Mouse (Mus musculus) midbrain, embryonic 10.5 days (tissue): ENCODE data around the gene Il21r. TPM values are rescaled to one million over a fixed set of nuclear protein-coding genes. Genes with fewer than 3 reads are reported as not detected.

Source experiments
- DNase-seq: peaks from one replicate; pipeline ENCODE4 v3.0.0-alpha.2; 2017; ENCODE audit warnings: low spot score
- H3K27ac ChIP-seq: fragments of 300-500 bp; sonication (generic); replicated peaks from 2 replicates; pipeline ENCODE4 v1.5.1; 2016; ENCODE audit warnings: mild to moderate bottlenecking
- H3K27me3 ChIP-seq: fragments of 300-500 bp; sonication (generic); 2 replicates; pipeline ENCODE4 v1.6.1; 2016; ENCODE audit warnings: low read depth, mild to moderate bottlenecking; ENCODE audit not compliant: poor library complexity, severe bottlenecking
- H3K36me3 ChIP-seq: fragments of 300-500 bp; sonication (generic); 2 replicates; pipeline ENCODE4 v1.6.1; 2016; ENCODE audit warnings: mild to moderate bottlenecking, moderate library complexity
- H3K4me1 ChIP-seq: fragments of 300-500 bp; sonication (generic); 2 replicates; pipeline ENCODE4 v1.6.1; 2016
- H3K4me3 ChIP-seq: fragments of 300-500 bp; sonication (generic); 2 replicates; pipeline ENCODE4 v1.5.1; 2016; ENCODE audit warnings: mild to moderate bottlenecking, moderate library complexity
- H3K9me3 ChIP-seq: fragments of 300-500 bp; sonication (generic); replicated peaks from 2 replicates; pipeline ENCODE4 v1.6.1; 2016; ENCODE audit warnings: mild to moderate bottlenecking
- WGBS: fragments of 180-500 bp; shearing (Covaris S2); methylation state at CpG from one replicate; pipeline ENCODE4 v1.1.7; 2016; 5-methylcytosine and 5-hydroxymethylcytosine counted together
- polyA plus RNA-seq: library from polyadenylated mRNA; unstranded; fragments of >200 nt; fragmentation: Nextera tagmentation; extraction: Ambion mirVana; gene quantifications from 2 replicates; pipeline ENCODE4 v1.2.1, GENCODE M21; 2016

The Il21r gene
- 0.53 and 0.58 TPM in 2 replicates for polyA plus RNA-seq

DNA sequence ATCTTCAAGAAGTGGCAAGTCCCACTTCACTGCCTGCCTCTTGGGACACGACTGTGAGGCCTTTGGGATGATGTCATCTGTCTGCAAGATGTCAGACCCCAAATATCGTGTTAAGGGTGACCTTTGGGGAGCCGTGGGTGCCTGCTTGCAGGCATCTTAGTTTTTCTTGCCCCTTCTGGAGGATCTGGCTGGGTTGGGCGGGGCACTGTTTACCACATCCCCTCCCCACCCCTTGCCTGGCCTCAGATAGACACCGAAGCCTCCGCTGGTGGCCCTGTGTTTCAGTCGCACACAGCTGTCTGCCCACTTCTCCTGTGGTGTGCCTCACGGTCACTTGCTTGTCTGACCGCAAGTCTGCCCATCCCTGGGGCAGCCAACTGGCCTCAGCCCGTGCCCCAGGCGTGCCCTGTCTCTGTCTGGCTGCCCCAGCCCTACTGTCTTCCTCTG, at the start of gene Il21r:
Gene Il21r (plus strand): TSS at position 245 of the 447 bp plus-strand sequence.
- Histone ChIP-seq H3K36me3 (no peaks in the 10 kb centered on the region), H3K27me3 (no peaks in the 10 kb centered on the region), H3K9me3 (no peaks in the 10 kb centered on the region), H3K4me3 (no peak within 1 kb of the TSS), H3K27ac (no peak within 1 kb of the TSS), H3K4me1 (0 out of 2 replicates have a peak, but pooled peaks cover 3% of the 10 kb centered on the region)
- 77% methylated on average over 11 of the region's 11 CpGs for WGBS
- DNase-seq, result no peak

DNA sequence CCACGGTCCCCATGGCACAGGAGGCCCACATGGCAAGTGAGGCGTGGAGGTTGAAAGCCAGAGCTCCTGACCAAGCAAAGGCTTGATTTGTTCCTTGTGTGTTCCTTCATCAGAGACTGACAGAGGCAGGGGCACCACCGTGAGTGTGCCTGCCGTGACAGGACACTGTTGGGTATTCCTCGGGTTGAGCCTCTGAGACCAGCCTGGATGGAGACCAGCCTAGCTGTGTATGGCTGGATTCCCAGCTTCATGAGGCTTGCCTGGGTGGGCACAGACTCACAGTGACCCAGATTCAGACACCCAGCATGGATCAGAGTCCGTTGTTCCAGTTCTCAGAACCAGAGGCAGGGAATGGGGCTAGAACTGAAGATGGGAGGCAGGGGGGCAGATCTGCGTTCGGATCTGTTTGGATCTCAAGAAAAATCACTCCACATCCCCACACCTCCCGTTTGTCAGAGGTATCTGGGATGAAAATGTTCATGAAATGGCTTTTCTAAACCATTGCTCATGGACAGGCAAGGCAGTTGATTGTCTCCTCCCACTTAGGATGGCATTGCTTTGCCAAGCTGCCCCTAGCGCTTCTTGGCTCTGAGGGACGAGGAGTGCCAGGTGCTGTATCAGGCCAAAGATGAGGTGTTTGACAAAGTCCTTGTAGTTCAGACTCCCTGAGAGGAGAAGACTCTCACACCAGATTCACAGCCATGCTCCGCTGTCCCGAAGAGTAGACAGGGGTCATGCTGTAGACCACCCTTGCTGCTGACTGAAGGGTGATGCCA, 49.4 kb upstream of the Il21r start:
- WGBS, result 89% methylated on average over 13 of the region's 13 CpGs
- H3K36me3 ChIP-seq, result no peaks in the 10 kb centered on the region
- peaks cover 56% of the 10 kb centered on the region for H3K27me3 ChIP-seq
- no peak for DNase-seq
- H3K4me1 ChIP-seq, result peaks cover 44% of the 10 kb centered on the region
- no peaks in the 10 kb centered on the region for H3K9me3 ChIP-seq
- no peak overlapping the region for H3K27ac ChIP-seq
- H3K4me3 ChIP-seq, result no peak overlapping the region; the same call in 1 of the 2 replicates

- Histone ChIP-seq H3K4me3 (no peak overlapping the region), H3K27ac (no peak overlapping the region), H3K36me3 (no peaks in the 10 kb centered on the region), H3K27me3 (peaks cover 50% of the 10 kb centered on the region), H3K9me3 (no peaks in the 10 kb centered on the region), H3K4me1 (peaks cover 44% of the 10 kb centered on the region)
- DNase-seq, result no peak
- WGBS, result 91% methylated on average over 9 of the region's 9 CpGs
Measured at GRCm38 (mm10) chr7:125554456-125555114, 48.6 kb upstream of the Il21r start.

DNA sequence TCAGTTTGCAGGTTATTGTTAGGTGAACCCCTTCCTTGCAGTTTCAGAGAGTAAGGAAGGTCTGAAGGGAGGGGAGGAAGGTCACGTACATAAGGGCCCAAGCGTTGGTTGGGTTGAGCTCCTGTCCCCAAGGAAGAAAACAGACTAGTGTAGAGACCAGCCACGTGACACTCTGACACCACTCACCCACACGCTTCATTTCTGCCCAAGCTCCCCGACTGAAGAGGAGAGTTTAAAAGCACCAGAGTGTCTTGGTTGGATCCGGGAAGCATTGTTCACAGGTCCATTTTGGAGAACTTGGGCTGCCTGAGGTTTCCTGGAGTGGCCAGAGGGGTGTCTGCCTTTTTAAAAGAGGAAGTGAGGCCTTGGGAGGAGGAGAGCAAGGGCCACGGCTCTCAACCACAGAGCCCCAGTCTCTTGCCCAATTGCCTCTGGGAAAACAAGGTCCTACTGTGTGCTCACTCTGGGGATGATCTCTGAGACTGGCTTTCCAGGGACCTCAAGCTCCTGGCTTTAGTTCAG, 47.8 kb upstream of the Il21r start:
- no peak for DNase-seq
- WGBS, result 88% methylated on average over 7 of the region's 7 CpGs
- no peak overlapping the region for H3K27ac ChIP-seq
- H3K27me3 ChIP-seq, result peaks cover 42% of the 10 kb centered on the region
- no peak overlapping the region for H3K4me3 ChIP-seq
- no peaks in the 10 kb centered on the region for H3K9me3 ChIP-seq
- peaks cover 42% of the 10 kb centered on the region for H3K4me1 ChIP-seq
- no peaks in the 10 kb centered on the region for H3K36me3 ChIP-seq

DNA sequence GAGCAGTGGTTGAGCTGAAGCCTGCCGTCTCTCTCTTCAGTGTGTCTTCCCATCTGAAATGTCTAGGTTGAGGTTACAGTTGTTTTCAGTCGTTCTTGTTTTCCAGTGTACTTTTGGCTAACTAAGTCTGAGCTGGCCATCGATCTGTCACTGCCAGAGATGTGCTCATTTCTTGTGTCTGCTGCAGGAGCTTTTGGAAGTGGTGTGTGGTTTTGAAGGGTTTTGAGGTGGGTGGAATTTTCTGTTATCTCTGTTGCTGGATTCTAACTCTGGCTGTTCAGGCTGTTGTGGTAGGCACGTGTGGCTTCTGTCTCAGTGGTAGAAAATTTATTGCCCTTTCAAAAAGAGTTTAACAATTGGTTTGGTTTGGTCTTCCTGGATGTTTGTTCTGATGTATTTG, 47.1 kb upstream of the Il21r start:
- no peak for DNase-seq
- Histone ChIP-seq H3K27me3 (peaks cover 35% of the 10 kb centered on the region), H3K36me3 (no peaks in the 10 kb centered on the region), H3K9me3 (no peaks in the 10 kb centered on the region), H3K27ac (no peak overlapping the region), H3K4me3 (no peak overlapping the region), H3K4me1 (peaks cover 44% of the 10 kb centered on the region)
- WGBS, result 82% methylated on average over 4 of the region's 4 CpGs

- 77% methylated on average over 8 of the region's 8 CpGs for WGBS
- H3K9me3 ChIP-seq, result no peaks in the 10 kb centered on the region
- H3K27ac ChIP-seq, result no peak overlapping the region
Measured at GRCm38 (mm10) chr7:125556865-125557264, 46.4 kb upstream of the Il21r start.

DNA sequence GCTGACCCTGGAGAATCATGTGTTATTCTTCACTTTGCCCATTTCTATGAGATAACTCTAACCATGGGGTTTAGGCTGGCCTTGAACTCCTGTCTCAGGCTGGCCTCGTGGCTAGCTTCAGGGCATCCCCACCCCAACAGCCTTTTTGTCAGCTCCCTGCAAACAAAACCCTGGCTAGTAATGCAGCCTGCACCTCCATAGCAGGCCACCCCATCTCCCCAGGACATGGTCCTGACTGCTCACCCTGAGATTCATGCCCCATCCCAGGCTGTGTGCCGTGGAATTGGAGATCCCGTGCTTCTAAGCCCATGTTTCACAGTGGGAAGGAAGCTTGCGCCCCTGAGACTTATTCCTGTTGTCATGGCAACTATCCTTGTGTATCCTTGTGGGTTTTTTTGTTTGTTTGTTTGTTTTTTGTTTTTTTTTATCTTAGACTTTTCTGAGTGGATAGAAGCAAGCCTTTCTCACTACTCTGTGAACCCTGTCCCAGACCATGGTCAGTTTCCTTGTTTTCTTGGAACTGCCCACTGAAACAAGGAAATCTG, 44.8 kb upstream of the Il21r start:
- 72% methylated on average over 4 of the region's 4 CpGs for WGBS
- Histone ChIP-seq H3K4me1 (peaks cover 22% of the 10 kb centered on the region), H3K27ac (no peak overlapping the region), H3K9me3 (no peaks in the 10 kb centered on the region), H3K4me3 (no peak overlapping the region), H3K27me3 (peaks cover 16% of the 10 kb centered on the region), H3K36me3 (no peaks in the 10 kb centered on the region)
- no peak for DNase-seq

More at GRCm38 (mm10) chr7:125556865-125557264, 46.4 kb upstream of the Il21r start:
- Histone ChIP-seq H3K27me3 (peaks cover 27% of the 10 kb centered on the region), H3K36me3 (no peaks in the 10 kb centered on the region), H3K4me1 (peaks cover 36% of the 10 kb centered on the region), H3K4me3 (no peak overlapping the region)
- no peak for DNase-seq

DNA sequence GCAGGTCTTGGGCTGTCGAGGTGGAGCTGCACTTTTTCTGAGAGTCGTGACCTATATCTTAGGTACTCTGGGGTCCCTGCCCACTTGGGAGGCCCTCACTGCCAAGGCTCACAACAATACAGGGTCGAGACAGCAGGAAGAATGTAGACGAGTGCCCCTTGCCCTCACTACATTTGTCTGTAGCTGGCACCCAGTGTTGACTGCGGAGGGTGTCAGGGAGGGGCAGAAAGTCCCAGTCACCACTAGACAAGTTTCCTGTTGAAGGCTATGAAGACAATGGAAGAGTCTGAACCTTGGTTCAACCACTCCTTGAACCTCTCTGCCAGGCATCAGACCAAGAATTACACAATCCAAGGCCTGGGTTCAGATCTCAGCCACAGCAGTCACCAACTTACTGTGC, 44.2 kb upstream of the Il21r start:
- Histone ChIP-seq H3K27me3 (peaks cover 11% of the 10 kb centered on the region), H3K27ac (no peak overlapping the region), H3K9me3 (no peaks in the 10 kb centered on the region), H3K4me1 (peaks cover 24% of the 10 kb centered on the region), H3K36me3 (no peaks in the 10 kb centered on the region), H3K4me3 (no peak overlapping the region)
- no peak for DNase-seq
- WGBS, result 74% methylated on average over 5 of the region's 5 CpGs

DNA sequence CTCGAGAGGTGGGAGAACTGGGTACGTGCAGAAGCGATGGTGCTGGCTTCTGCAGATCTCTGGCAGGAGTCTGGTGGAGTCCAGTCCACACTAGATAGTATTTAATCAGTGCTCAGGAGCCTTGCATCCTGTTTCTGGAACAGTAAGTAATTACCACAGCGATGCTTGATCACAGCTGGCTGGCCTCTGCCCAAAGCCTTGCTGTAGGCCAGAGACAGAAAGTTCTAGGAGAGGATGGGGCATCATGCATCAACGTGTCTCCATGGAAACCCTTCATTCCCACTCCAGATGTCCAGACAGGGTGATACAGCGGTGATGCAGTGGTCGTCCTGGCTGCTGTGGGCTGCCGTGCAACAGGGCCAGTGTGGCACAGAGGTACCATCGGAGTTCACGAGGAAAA, 43.7 kb upstream of the Il21r start:
- 0 out of 2 replicates have a peak, but pooled peaks cover 7% of the 10 kb centered on the region for H3K27me3 ChIP-seq
- no peaks in the 10 kb centered on the region for H3K36me3 ChIP-seq
- no peak for DNase-seq
- no peaks in the 10 kb centered on the region for H3K9me3 ChIP-seq
- 88% methylated on average over 10 of the region's 10 CpGs for WGBS
- H3K27ac ChIP-seq, result no peak overlapping the region
- peaks cover 30% of the 10 kb centered on the region for H3K4me1 ChIP-seq
- H3K4me3 ChIP-seq, result no peak overlapping the region

GRCm38 (mm10) chr7:125560146-125560785, 43.0 kb upstream of the Il21r start:
- Histone ChIP-seq H3K36me3 (no peaks in the 10 kb centered on the region), H3K27me3 (0 out of 2 replicates have a peak, but pooled peaks cover 7% of the 10 kb centered on the region), H3K9me3 (no peaks in the 10 kb centered on the region), H3K4me3 (no peak overlapping the region), H3K27ac (no peak overlapping the region), H3K4me1 (peaks cover 37% of the 10 kb centered on the region)
- 89% methylated on average over 7 of the region's 7 CpGs for WGBS
- DNase-seq, result no peak

DNA sequence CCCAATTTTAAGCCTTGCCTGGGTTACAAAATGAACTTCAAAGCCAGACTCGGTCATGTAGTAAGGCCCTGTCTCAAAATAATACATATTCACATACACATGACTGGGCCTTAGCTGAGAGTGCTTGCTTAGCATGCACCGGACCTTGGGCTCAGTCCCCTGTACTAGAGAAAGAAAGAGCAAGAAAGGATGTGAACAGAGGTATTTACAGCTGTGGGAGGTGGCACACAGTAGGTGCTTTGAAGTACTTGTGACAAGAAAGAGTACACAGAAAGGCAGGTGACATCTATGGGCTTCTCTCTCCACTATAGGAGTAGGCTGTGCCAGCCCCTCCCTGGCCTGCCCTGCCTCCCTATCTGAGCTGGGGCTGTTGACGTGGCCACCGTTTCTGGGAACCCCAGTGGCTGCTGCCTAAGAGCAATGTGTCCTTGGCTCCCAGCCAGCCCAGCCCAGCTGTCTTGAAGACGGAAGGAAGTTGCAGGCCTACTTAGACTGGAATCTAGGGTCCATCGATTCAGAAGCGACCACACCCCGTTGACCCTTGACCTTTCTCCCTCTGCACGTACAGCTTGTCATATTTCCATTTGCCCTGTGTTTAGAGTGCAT, 42.0 kb upstream of the Il21r start:
- Histone ChIP-seq H3K9me3 (no peaks in the 10 kb centered on the region), H3K36me3 (no peaks in the 10 kb centered on the region), H3K27me3 (no peaks in the 10 kb centered on the region), H3K27ac (no peak overlapping the region), H3K4me3 (no peak overlapping the region), H3K4me1 (peaks cover 45% of the 10 kb centered on the region)
- WGBS, result 84% methylated on average over 9 of the region's 9 CpGs
- no peak for DNase-seq

- no peaks in the 10 kb centered on the region for H3K27me3 ChIP-seq
- H3K27ac ChIP-seq, result no peak overlapping the region
- H3K9me3 ChIP-seq, result no peaks in the 10 kb centered on the region
- peaks cover 34% of the 10 kb centered on the region for H3K4me1 ChIP-seq
- no peak for DNase-seq
- H3K4me3 ChIP-seq, result no peak overlapping the region
- H3K36me3 ChIP-seq, result no peaks in the 10 kb centered on the region
- WGBS, result 71% methylated on average over 4 of the region's 4 CpGs
Measured at GRCm38 (mm10) chr7:125562413-125562812, 40.8 kb upstream of the Il21r start.
